Comparison of ENCODE assay signal across 8 mouse cellular contexts in genomic region chr13:91460621-91461284, GRCm38 (mm10). TPM values are rescaled to one million over a fixed set of nuclear protein-coding genes. Genes with fewer than 3 reads are reported as not detected.
A peak's percentile ranks its signal among the peaks of the same experiment; 100 is the strongest.
DNase-seq lines count a peak whose midpoint lies in the region; ATAC-seq and TF ChIP-seq lines count a peak whose summit lies in the region.

No protein-coding gene starts in this region.

- DNase-seq in 3T3-L1 (ENCODE audit: low read depth, low spot score) = peak; percentile 94
- peak; percentile 99 for DNase-seq in adrenal gland, postnatal 4 days (ENCODE audit: low spot score in 2 of 2)
- DNase-seq in embryonic facial prominence, embryonic 14.5 days (ENCODE audit: low spot score) = peak; percentile 98
- DNase-seq in heart, adult 2 months = peak; percentile 98
- peak; percentile 99 for DNase-seq in kidney, adult 8-10 months
- peak; percentile 96 to 98 for DNase-seq in spleen, postnatal 10 days (ENCODE audit: low spot score in 2 of 2)

- no peaks in the 10 kb centered on the region for H3K36me3 ChIP-seq in embryonic facial prominence, embryonic 14.5 days (ENCODE audit: control insufficient read depth, insufficient read depth, low read length)
- H3K36me3 ChIP-seq in heart, adult 2 months (ENCODE audit: control insufficient read depth, insufficient read depth, low read length) = no peaks in the 10 kb centered on the region
- H3K36me3 ChIP-seq in limb, embryonic 13.5 days = no peaks in the 10 kb centered on the region
- H3K36me3 ChIP-seq in midbrain, embryonic 16.5 days (ENCODE audit: control insufficient read depth, insufficient read depth, low read length) = no peaks in the 10 kb centered on the region

- peak; percentile 63 for TF ChIP-seq POLR2A in heart, adult 2 months (IDR thresholded peaks at IDR 0.05; ENCODE audit: insufficient read depth, low read depth, low read length)

- peak overlapping the region; percentile 93 for H3K4me3 ChIP-seq in embryonic facial prominence, embryonic 14.5 days (ENCODE audit: low read depth, low read length)
- peak overlapping the region; percentile 75 for H3K4me3 ChIP-seq in heart, adult 2 months
- peak overlapping the region; percentile 94 for H3K4me3 ChIP-seq in limb, embryonic 13.5 days
- peak overlapping the region; percentile 93 for H3K4me3 ChIP-seq in midbrain, embryonic 16.5 days (ENCODE audit: low read depth, low read length)

- TF ChIP-seq CTCF in heart, adult 2 months (IDR thresholded peaks at IDR 0.05) = no peak

- H3K9ac ChIP-seq in embryonic facial prominence, embryonic 14.5 days (ENCODE audit: low read depth, low read length) = peak overlapping the region; percentile 96
- H3K9ac ChIP-seq in heart, adult 2 months (ENCODE audit: low read depth, low read length) = peak overlapping the region; percentile 95
- peak overlapping the region; percentile 100 for H3K9ac ChIP-seq in limb, embryonic 13.5 days
- H3K9ac ChIP-seq in midbrain, embryonic 16.5 days (ENCODE audit: low read depth, low read length) = peak overlapping the region; percentile 91

- peak; percentile 97 for ATAC-seq in embryonic facial prominence, embryonic 14.5 days (ENCODE audit: low read depth)
- peak; percentile 98 for ATAC-seq in limb, embryonic 13.5 days (ENCODE audit: low FRiP score, low read depth)
- peak; percentile 99 for ATAC-seq in midbrain, embryonic 16.5 days

- H3K4me2 ChIP-seq in embryonic facial prominence, embryonic 14.5 days (ENCODE audit: low read depth, low read length) = peak overlapping the region; percentile 87
- H3K4me2 ChIP-seq in limb, embryonic 13.5 days (replicated peaks) = peak overlapping the region; percentile 79
- H3K4me2 ChIP-seq in midbrain, embryonic 16.5 days (ENCODE audit: low read length) = peak overlapping the region; percentile 84

- TF ChIP-seq EP300 in heart, adult 2 months (IDR thresholded peaks at IDR 0.05; ENCODE audit: insufficient read depth, low read depth, low read length) = peak; percentile 70; the same call in 1 of the 2 replicates

- peak overlapping the region; percentile 97 for H3K27ac ChIP-seq in embryonic facial prominence, embryonic 14.5 days (replicated peaks; ENCODE audit: low read depth, low read length)
- H3K27ac ChIP-seq in heart, adult 2 months = peak overlapping the region; percentile 97
- peak overlapping the region; percentile 96 for H3K27ac ChIP-seq in limb, embryonic 13.5 days
- peak overlapping the region; percentile 96 for H3K27ac ChIP-seq in midbrain, embryonic 16.5 days (ENCODE audit: low read length)

- H3K79me2 ChIP-seq in heart, adult 2 months (replicated peaks; ENCODE audit: control insufficient read depth, insufficient read depth, low read length) = peaks cover 2% of the 10 kb centered on the region; the same call in 1 of the 2 replicates

- H3K27me3 ChIP-seq in embryonic facial prominence, embryonic 14.5 days (replicated peaks; ENCODE audit: control insufficient read depth, insufficient read depth, low read length) = no peaks in the 10 kb centered on the region
- H3K27me3 ChIP-seq in heart, adult 2 months (ENCODE audit: control insufficient read depth, insufficient read depth, low read length) = peaks cover 2% of the 10 kb centered on the region; the same call in 1 of the 2 replicates
- no peaks in the 10 kb centered on the region for H3K27me3 ChIP-seq in limb, embryonic 13.5 days
- H3K27me3 ChIP-seq in midbrain, embryonic 16.5 days (ENCODE audit: control insufficient read depth, insufficient read depth, low read depth, low read length) = no peaks in the 10 kb centered on the region

- intact Hi-C loops in heart, adult 2 months (cut with DNase I) = loop anchor here (1.0 to 5.0 kb wide), 4 partner anchors 40 to 533 kb away; partner anchors contain the start of gene Atg10

- no peaks in the 10 kb centered on the region for H3K9me3 ChIP-seq in embryonic facial prominence, embryonic 14.5 days (ENCODE audit: control insufficient read depth, low read length)
- H3K9me3 ChIP-seq in limb, embryonic 13.5 days = no peaks in the 10 kb centered on the region
- H3K9me3 ChIP-seq in midbrain, embryonic 16.5 days (replicated peaks; ENCODE audit: control insufficient read depth, low read length, poor library complexity, severe bottlenecking) = no peaks in the 10 kb centered on the region

- WGBS in embryonic facial prominence, embryonic 14.5 days = 0% methylated on average over 10 of the region's 70 CpGs
- WGBS in heart, adult 2 months = under 1% methylated on average over 62 of the region's 70 CpGs
- WGBS in limb, embryonic 13.5 days = 0% methylated on average over 47 of the region's 70 CpGs
- WGBS in midbrain, embryonic 16.5 days = under 1% methylated on average over 42 of the region's 70 CpGs

- peaks cover 19% of the 10 kb centered on the region for H3K4me1 ChIP-seq in embryonic facial prominence, embryonic 14.5 days (ENCODE audit: control insufficient read depth, insufficient read depth, low read length)
- peaks cover 1% of the 10 kb centered on the region; the same call in 1 of the 2 replicates for H3K4me1 ChIP-seq in heart, adult 2 months (ENCODE audit: control insufficient read depth, insufficient read depth, low read length)
- H3K4me1 ChIP-seq in limb, embryonic 13.5 days = peaks cover 28% of the 10 kb centered on the region
- peaks cover 32% of the 10 kb centered on the region for H3K4me1 ChIP-seq in midbrain, embryonic 16.5 days (ENCODE audit: control insufficient read depth, insufficient read depth, low read length)

RNA-seq across cellular contexts. Expression of gene Ssbp2, which starts 0.7 kb away (rescaled TPM):
- total RNA-seq in adrenal gland, postnatal 4 days (2021) = 10 to 100 TPM; 42.0 to 50.9 TPM
- 148 and 167 TPM in 2 replicates for polyA plus RNA-seq in embryonic facial prominence, embryonic 14.5 days (2014; fragmentation: Nextera tagmentation; extraction: Ambion mirVana)
- 10 to 100 TPM; 39.0 to 40.4 TPM for total RNA-seq in heart, adult 2 months (2021)
- polyA plus RNA-seq in heart, adult 2 months (2012; rRNA removed) = 25.0 and 43.9 TPM in 2 replicates
- 225 and 256 TPM in 2 replicates for polyA plus RNA-seq in limb, embryonic 13.5 days (2015; fragmentation: Nextera tagmentation; extraction: Ambion mirVana)
- 227 and 255 TPM in 2 replicates for polyA plus RNA-seq in midbrain, embryonic 16.5 days (2015; fragmentation: Nextera tagmentation; extraction: Ambion mirVana)

Comparison
In these comparisons a context has a peak if more than half of its experiments do, and no peak if none do; other contexts are left out.
1. Peak in every context shown above with its lines: DNase-seq, ATAC-seq, H3K4me3 ChIP-seq and H3K27ac ChIP-seq.